Mouse (Mus musculus): ENCODE results near the gene Metap1d.

DNA sequence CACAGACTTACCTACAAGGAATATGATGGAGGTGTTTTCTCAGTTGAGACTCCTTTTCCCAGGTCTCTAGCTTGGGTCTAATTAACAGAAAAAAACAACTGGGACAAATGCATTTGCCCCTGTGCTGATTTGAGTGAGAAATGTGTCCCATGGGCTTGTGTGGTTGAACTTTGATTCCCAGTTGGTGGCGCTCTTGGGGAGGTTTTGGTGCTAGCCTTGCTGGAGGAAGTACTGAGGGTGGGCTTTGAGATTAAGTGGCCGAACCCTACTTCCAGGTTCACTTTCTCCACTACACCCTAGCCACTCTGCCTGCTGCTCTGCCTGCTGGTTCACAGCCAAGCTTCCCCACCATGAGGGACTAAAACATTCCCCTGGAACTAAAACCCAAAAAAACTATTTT lies 3.5 kb upstream of the Metap1d start:
- TF ChIP-seq TCF12 (IDR thresholded peaks at IDR 0.05; ENCODE audit: low read depth, low read length) (no peak), CTCF (IDR thresholded peaks at IDR 0.05 in 2 of 3, conservative IDR thresholded peaks at IDR 0.05 in 1 of 3; ENCODE audit: control insufficient read depth in 1 of 3, insufficient read depth in 1 of 3, low read depth in 2 of 3, low read length in 3 of 3, poor library complexity in 1 of 3, severe bottlenecking in 1 of 3) (peak; percentile 35 to 85 (median 75); a peak in 5 of 6 replicates)

Measured in MEL (cell line).